Mouse (Mus musculus) urinary bladder, postnatal 10 days (tissue): ENCODE results near the gene Smarca1.

Experiments
- DNase-seq: peaks from one replicate; pipeline ENCODE4 v3.0.0; 2022; ENCODE audit warnings: low spot score

The Smarca1 gene

DNA sequence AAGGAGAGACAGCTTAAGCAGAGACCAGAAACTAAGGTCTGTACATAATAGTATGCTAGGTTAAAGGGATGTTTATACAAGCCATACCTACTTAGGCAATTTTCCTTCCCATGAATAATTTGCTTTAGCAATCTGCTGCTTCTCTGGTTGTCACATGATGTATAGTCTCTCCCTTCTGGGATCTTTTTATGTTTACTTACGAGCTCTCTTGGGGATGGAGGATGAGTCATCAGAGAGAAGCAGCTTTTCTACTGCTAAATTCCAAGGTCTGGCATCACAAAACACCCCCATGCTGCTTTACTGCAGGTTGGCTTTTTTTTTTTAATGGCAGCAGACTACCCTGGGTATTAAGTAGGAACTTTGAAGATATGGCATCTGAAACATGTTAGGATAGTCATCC is 132.6 kb downstream of the Smarca1 start:
- DNase-seq: no peak
